Mouse (Mus musculus) megakaryocyte-erythroid progenitor cell, adult 5-6 weeks (primary cell): ENCODE results near the gene Tspan4. TPM values are rescaled to one million over a fixed set of nuclear protein-coding genes. Genes with fewer than 3 reads are reported as not detected.
A peak's percentile ranks its signal among the peaks of the same experiment; 100 is the strongest.

Source experiments
- ATAC-seq: replicated peaks from 2 replicates; pipeline ENCODE4 v1.8.0; 2016; ENCODE audit warnings: mild to moderate bottlenecking, inconsistent platforms; ENCODE audit not compliant: severe bottlenecking, poor library complexity, low FRiP score, low TSS enrichment
- total RNA-seq, 2 experiments: library from RNA; stranded (forward) in 1 of 2; stranded (reverse) in 1 of 2; fragments of 200-1000, 215-1000 nt in 1 of 2; fragments of >200 nt in 1 of 2; fragmentation: Nextera tagmentation in 1 of 2; gene quantifications; 2 replicates each; pipeline ENCODE4 v1.2.3; 2014 to 2017

The Tspan4 gene
- total RNA-seq, 2 experiments from 2014 or later, result 33.9 to 38.2 TPM

GRCm38 (mm10) chr7:141492738-141493137, 17.7 kb downstream of the Tspan4 start:
- no peak for ATAC-seq

DNA sequence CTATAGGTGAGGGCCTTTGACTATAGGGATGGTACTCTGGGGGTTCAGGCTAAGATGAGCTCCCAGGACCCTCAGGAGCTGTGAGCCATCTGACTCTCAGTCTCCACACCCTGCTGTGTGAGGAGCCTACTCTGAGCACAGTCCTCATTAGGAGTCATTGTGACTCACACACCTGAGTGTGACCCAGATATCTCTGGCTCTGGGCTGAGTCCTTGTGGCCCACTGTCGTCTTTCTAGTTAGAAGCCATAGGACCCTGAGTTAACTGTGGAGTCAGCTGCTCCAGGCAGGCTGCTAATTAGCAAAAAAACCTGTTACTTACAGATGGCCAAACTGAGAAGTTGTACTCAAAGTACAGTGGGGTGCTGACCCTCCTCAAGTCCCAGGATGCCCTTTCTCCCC, 18.7 kb downstream of the Tspan4 start:
- ATAC-seq, result no peak

DNA sequence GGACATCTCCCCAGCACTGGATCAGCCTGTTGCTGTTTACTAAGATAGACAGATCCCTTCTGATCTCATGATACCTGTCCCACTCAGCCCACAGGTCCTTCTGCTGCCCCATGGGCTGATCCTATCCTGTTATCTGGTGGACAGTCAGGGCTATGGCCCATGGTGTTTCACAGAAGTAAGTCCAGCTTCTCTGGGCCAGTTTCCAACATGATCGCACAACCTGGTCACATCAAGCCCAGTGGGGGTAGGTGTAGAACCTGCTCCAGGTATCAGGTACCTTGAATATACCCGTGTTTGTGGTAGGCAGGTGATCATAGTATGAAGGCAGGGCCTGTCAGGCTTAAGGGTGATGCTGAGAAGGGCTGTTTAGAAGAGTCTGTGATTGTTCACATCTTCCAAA, 20.3 kb downstream of the Tspan4 start:
- no peak for ATAC-seq

- no peak for ATAC-seq
These were observed 20.9 kb downstream of the Tspan4 start for GRCm38 (mm10) chr7:141495940-141496339.

- ATAC-seq, result no peak
These were observed 22.6 kb downstream of the Tspan4 start for GRCm38 (mm10) chr7:141497600-141497999.

DNA sequence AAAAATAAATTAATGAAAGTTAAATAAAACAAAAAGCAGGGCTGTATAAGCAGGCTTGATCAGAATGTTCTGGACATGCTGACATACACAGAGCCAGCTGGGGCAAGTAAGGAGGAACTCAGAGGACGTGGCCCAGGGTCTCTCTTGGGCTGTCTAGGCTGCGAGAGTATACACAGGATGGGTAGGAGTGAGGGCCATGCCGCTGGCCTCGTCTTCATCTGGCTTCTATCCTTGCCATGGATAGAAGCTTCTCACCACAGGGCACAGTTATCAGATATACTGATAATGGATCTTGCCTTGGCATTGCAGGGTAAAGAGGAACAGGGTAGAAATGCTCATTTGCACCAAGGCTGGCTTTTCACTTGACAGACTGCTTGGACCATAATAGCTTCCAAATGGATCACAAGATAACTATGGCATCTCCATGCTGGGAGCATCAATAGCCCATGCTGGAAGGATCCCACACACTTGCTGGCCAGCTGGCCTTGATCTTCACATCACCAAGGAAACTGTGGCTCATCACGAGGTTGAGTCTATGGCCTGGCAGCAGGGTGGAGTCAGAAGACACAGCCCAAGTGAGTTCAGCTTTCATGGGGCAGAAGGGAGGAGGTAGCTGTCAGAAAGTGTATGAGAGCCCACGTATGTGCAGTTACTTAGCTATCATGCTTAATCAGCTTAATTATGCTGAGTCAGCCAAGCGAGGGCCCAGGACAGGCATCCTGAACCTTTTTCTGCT, 26.9 kb downstream of the Tspan4 start:
- ATAC-seq, result no peak

DNA sequence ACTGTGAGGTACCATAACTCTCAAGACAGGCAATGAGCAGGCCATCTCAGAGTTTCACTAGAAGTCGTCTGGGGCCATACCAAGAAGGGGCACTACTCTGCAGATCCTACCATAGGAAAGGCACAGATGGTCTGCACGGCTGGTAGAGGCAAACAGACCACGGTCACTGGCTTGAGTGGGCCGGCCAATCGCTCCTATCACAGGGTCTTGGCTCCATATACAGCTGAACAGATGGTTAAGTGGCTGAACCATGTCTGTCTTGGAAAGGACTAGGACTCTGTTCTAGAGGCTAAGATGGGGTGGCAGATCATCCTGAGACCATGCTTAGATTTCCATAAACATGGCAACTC, 27.5 kb downstream of the Tspan4 start:
- ATAC-seq, result no peak

DNA sequence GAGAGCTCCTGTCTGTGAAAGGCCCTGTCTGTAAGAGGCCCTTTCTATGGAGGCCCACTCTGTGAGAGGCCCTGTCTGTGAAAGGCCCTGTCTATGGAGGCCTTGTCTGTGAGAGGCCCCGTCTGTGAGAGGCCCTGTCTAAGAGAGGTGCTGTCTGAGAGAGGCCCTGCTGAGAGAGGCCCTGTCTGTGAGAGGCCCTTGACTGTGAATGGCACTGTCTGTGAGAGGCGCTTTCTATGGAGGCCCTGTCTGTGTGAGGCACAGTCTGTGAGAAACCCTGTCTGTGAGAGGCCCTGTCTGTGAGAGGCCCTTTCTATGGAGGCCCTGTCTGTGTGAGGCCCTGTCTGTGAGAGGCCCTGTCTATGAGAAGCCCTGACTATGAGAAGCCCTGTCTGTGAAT, 31.2 kb downstream of the Tspan4 start:
- ATAC-seq, result no peak

DNA sequence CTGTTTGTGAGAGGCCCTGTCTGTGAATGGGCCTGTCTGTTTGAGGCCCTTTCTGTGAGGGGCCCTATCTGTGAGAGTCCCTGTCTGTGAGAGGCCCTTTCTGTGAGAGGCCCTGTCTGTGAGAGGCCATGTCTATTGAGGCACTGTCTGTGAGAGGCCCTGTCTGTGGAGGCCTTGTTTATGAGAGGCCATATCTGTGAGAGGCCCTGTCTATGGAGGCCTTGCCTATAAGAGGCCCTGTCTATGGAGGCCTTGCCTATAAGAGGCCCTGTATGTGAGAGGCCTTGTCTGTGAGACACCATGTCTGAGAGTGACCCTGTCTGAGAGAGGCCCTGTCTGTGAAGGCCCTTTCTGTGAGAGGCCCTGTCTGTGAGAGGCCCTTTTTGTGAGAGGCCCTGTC, 33.1 kb downstream of the Tspan4 start:
- 0 out of 2 replicates have a peak, but pooled peaks have one; percentile 8 for ATAC-seq

DNA sequence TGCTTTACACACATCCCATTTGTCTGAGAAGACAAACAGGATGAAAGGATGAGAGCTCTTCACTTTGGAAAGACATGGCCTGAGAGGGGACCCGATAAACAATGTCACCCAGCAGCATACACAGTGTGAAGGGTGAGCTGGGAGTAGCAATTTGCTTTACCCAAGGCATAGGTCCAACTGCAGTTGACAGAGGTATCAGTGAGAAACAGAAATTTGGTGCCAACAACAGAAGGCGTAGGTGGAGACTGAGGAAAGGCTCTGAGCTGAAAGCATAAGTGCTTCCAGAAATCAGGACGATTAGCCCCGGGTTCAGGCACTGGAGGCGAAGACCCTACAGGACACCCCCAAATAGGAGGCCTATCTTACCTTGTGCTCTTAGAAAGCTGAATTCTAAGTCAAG, 35.2 kb downstream of the Tspan4 start:
- ATAC-seq, result no peak

DNA sequence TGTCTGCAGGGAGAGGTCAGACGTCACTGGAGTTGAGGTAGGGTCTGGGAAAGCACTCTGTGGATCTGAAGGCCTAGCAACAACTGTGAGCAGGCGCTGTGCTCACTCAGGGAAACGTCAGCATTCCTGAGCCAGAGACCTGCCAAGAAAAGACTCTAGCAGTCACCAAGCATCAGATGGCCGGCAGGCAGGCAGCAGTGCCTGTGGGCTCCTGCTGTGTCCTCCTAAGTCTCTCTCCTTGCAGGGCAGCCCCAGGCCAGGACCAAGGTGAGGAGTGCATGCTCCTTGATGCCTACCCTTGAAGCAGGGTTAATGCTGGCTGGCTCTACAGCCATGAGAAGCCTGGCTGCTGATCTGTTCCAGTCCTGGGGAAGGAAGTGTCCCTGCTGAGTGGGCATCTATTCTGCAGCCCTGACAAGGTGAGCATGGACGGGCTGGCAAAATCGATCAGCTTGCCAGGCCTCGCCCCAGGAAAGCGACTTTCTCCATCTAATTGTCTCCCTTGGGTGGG, 35.7 kb downstream of the Tspan4 start:
- no peak for ATAC-seq

- ATAC-seq, result no peak
These were observed 42.6 kb downstream of the Tspan4 start for GRCm38 (mm10) chr7:141517638-141518037.

- no peak for ATAC-seq
These were observed 43.3 kb downstream of the Tspan4 start for GRCm38 (mm10) chr7:141518296-141518695.

DNA sequence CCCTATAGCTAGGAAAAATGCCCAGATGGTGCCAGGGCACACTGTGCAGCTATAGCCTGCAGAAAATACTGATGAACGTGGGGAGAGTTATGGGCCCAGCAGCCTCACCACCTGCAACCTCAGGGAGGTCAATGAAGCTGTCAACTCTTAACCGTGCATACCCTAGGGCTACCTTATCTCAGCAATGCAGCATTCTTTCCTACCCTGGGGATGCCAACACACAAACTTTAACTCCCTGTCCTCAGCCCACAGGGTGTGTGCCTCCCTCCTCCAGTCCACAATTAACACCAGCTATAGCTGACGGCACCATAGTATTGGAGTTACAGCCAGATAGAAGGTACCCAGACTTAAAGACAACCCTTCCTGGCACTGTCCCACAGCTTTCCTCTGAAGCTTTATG, 43.9 kb downstream of the Tspan4 start:
- peak; percentile 95 for ATAC-seq

GRCm38 (mm10) chr7:141519795-141520194, 44.8 kb downstream of the Tspan4 start:
- ATAC-seq, result no peak

DNA sequence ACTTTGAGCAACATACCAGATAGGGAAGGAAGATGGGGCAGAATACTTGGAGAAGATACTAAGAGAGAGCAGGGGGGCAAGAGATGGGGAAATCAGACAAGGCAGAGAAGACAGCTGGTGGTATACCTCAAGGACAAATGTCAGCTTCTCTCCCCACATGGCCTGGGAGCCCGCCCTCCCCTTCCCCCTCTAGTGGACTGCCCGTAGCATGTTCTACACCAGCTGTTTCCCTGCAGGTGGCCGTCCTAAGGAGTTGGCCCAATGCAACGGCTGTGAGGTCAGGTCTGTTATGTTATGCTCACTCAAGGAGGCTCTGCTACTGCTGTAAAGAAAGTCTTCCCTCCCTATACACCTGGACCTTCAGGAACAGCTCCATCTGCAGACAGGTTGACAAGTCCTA, 48.0 kb downstream of the Tspan4 start:
- ATAC-seq, result no peak

GRCm38 (mm10) chr7:141524271-141524670, 49.2 kb downstream of the Tspan4 start:
- no peak for ATAC-seq

- ATAC-seq, result peak; percentile 85
These were observed 49.9 kb downstream of the Tspan4 start for GRCm38 (mm10) chr7:141524760-141525579.

DNA sequence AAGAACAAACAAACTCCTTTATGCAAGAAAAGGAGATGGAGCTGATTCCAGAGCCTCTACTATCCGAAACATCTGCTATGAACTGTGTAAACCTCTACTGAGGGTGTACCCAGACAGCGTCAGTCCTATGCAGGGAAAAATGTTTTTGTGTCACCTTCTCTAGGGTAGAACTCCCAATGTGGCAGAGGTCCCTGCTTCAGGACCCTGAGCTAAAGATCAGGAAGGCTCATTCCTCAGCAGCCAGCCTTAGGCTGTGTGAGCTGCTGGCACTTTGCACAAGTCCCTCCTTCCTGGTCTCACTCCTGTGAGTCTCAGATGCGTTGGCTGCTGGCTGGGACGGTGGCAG, 50.5 kb downstream of the Tspan4 start:
- ATAC-seq, result no peak

GRCm38 (mm10) chr7:141535570-141535969, 60.5 kb downstream of the Tspan4 start:
- ATAC-seq, result no peak
